Mouse (Mus musculus) spleen, adult 2 months (tissue): ENCODE data around the gene Lrp6. TPM values are rescaled to one million over a fixed set of nuclear protein-coding genes. Genes with fewer than 3 reads are reported as not detected.

Experiments
- DNase-seq, 2 experiments: peaks; one replicate each; pipeline versions ENCODE4 v3.0.0 to v3.0.0-alpha.2; 2012 to 2021; ENCODE audit warnings: low spot score in 2 of 2, low read depth in 1 of 2
- H3K27ac ChIP-seq: fragments of 200-500 bp; 2 replicates; pipeline ENCODE4 v1.5.1; 2012; ENCODE audit warnings: low read length, inconsistent platforms; ENCODE audit not compliant: insufficient read depth
- H3K27me3 ChIP-seq: fragments of 200-500 bp; 2 replicates; pipeline ENCODE4 v1.6.1; 2012; ENCODE audit warnings: mild to moderate bottlenecking, moderate library complexity, low read length, inconsistent platforms; ENCODE audit not compliant: control insufficient read depth, insufficient read depth
- H3K36me3 ChIP-seq: fragments of 200-500 bp; 2 replicates; pipeline ENCODE4 v1.6.1; 2012; ENCODE audit warnings: mild to moderate bottlenecking, low read length, inconsistent platforms; ENCODE audit not compliant: control insufficient read depth, insufficient read depth
- H3K4me1 ChIP-seq: fragments of 200-500 bp; 2 replicates; pipeline ENCODE4 v1.6.1; 2011; ENCODE audit warnings: inconsistent platforms; ENCODE audit not compliant: control insufficient read depth, insufficient read depth, insufficient read length
- H3K4me3 ChIP-seq: fragments of 200-500 bp; 2 replicates; pipeline ENCODE4 v1.5.1; 2011; ENCODE audit warnings: mild to moderate bottlenecking, inconsistent platforms; ENCODE audit not compliant: insufficient read depth, insufficient read length; ENCODE audit errors: extremely low read depth
- CTCF ChIP-seq: fragments of 200-500 bp; IDR thresholded peaks from 2 replicates; pipeline ENCODE4 v1.5.1; 2011; ENCODE audit warnings: mild to moderate bottlenecking, inconsistent platforms; ENCODE audit not compliant: insufficient read depth, insufficient read length, insufficient replicate concordance; ENCODE audit errors: extremely low read depth
- POLR2A ChIP-seq: fragments of 200-500 bp; IDR thresholded peaks from 2 replicates; pipeline ENCODE4 v1.6.1; 2011; ENCODE audit warnings: low read depth, low read length, inconsistent platforms
- WGBS: fragments of 180-500 bp; shearing (Covaris S2); methylation state at CpG from one replicate; pipeline ENCODE4 v1.1.7; 2018; 5-methylcytosine and 5-hydroxymethylcytosine counted together
- polyA plus RNA-seq: library from polyadenylated mRNA; depleted of rRNA; stranded (reverse); fragments of >200 nt; gene quantifications from 2 replicates; pipeline ENCODE4 v1.2.3, GENCODE M21; 2012

Gene Lrp6
- polyA plus RNA-seq, 1 experiment: 10.8 TPM

- no peaks in the 10 kb centered on the region; the same call in 1 of the 2 replicates for H3K36me3 ChIP-seq
- H3K4me3 ChIP-seq: no peak overlapping the region
- H3K27me3 ChIP-seq: no peaks in the 10 kb centered on the region
- DNase-seq: no peak
- H3K4me1 ChIP-seq: no peaks in the 10 kb centered on the region
- 23% methylated on average over 2 of the region's 2 CpGs for WGBS
- TF ChIP-seq POLR2A (no peak), CTCF (no peak)
- H3K27ac ChIP-seq: no peak overlapping the region
Observed at GRCm38 (mm10) chr6:134544093-134544492, 22.7 kb downstream of the Lrp6 start.

GRCm38 (mm10) chr6:134543607-134544006, 23.2 kb downstream of the Lrp6 start:
- DNase-seq: no peak
- Histone ChIP-seq H3K4me1 (no peaks in the 10 kb centered on the region), H3K36me3 (no peaks in the 10 kb centered on the region; the same call in 1 of the 2 replicates), H3K27me3 (no peaks in the 10 kb centered on the region), H3K4me3 (no peak overlapping the region), H3K27ac (no peak overlapping the region)
- no peak for TF ChIP-seq CTCF
- TF ChIP-seq POLR2A: no peak

GRCm38 (mm10) chr6:134542374-134542773, 24.4 kb downstream of the Lrp6 start:
- no peak overlapping the region for H3K4me3 ChIP-seq
- no peak overlapping the region for H3K27ac ChIP-seq
- H3K36me3 ChIP-seq: no peaks in the 10 kb centered on the region; the same call in 1 of the 2 replicates
- no peaks in the 10 kb centered on the region for H3K27me3 ChIP-seq
- DNase-seq: no peak
- H3K4me1 ChIP-seq: no peaks in the 10 kb centered on the region
- TF ChIP-seq CTCF (no peak), POLR2A (no peak)
- WGBS: 85% methylated on average over 2 of the region's 2 CpGs

GRCm38 (mm10) chr6:134540161-134540560, 26.6 kb downstream of the Lrp6 start:
- H3K4me3 ChIP-seq: no peak overlapping the region
- H3K4me1 ChIP-seq: no peaks in the 10 kb centered on the region
- no peaks in the 10 kb centered on the region for H3K27me3 ChIP-seq
- H3K36me3 ChIP-seq: no peaks in the 10 kb centered on the region; the same call in 1 of the 2 replicates
- DNase-seq: no peak
- 96% methylated on average over 6 of the region's 6 CpGs for WGBS
- TF ChIP-seq POLR2A (no peak), CTCF (no peak)
- H3K27ac ChIP-seq: no peak overlapping the region

GRCm38 (mm10) chr6:134539459-134539858, 27.3 kb downstream of the Lrp6 start:
- Histone ChIP-seq H3K27ac (no peak overlapping the region), H3K36me3 (no peaks in the 10 kb centered on the region; the same call in 1 of the 2 replicates), H3K4me1 (no peaks in the 10 kb centered on the region), H3K27me3 (no peaks in the 10 kb centered on the region), H3K4me3 (no peak overlapping the region)
- no peak for DNase-seq
- 72% methylated on average over 3 of the region's 3 CpGs for WGBS
- TF ChIP-seq POLR2A (no peak), CTCF (no peak)

GRCm38 (mm10) chr6:134538805-134539204, 28.0 kb downstream of the Lrp6 start:
- no peak overlapping the region for H3K27ac ChIP-seq
- DNase-seq: no peak

GRCm38 (mm10) chr6:134537461-134538117, 29.2 kb downstream of the Lrp6 start:
- no peak for DNase-seq
- WGBS: 91% methylated on average over 10 of the region's 10 CpGs
- Histone ChIP-seq H3K27me3 (no peaks in the 10 kb centered on the region), H3K36me3 (no peaks in the 10 kb centered on the region; the same call in 1 of the 2 replicates), H3K27ac (no peak overlapping the region), H3K4me1 (no peaks in the 10 kb centered on the region), H3K4me3 (no peak overlapping the region)
- no peak for TF ChIP-seq CTCF
- no peak for TF ChIP-seq POLR2A

More at GRCm38 (mm10) chr6:134538805-134539204, 28.0 kb downstream of the Lrp6 start:
- TF ChIP-seq CTCF (no peak), POLR2A (no peak)
- WGBS: 81% methylated on average over 4 of the region's 4 CpGs
- Histone ChIP-seq H3K36me3 (no peaks in the 10 kb centered on the region; the same call in 1 of the 2 replicates), H3K27me3 (no peaks in the 10 kb centered on the region), H3K4me1 (no peaks in the 10 kb centered on the region), H3K4me3 (no peak overlapping the region)
